Mouse (Mus musculus) hindbrain, embryonic 16.5 days (tissue): Measurements from ENCODE around the gene Dph1. TPM values are rescaled to one million over a fixed set of nuclear protein-coding genes. Genes with fewer than 3 reads are reported as not detected.

Experiments
- ATAC-seq: fragments of 200-750 bp; cut with Nextera tagmentation; 2 replicates; pipeline ENCODE4 v1.8.0; 2017; ENCODE audit warnings: moderate TSS enrichment, moderate library complexity
- H3K27ac ChIP-seq: fragments of 300-500 bp; sonication (generic); 2 replicates; pipeline ENCODE4 v1.5.1; 2014; ENCODE audit warnings: low read depth, mild to moderate bottlenecking, control low read depth, low read length, moderate library complexity
- H3K27me3 ChIP-seq: fragments of 300-500 bp; sonication (generic); replicated peaks from 2 replicates; pipeline ENCODE4 v1.6.1; 2014; ENCODE audit warnings: low read length; ENCODE audit not compliant: control insufficient read depth, insufficient read depth
- H3K36me3 ChIP-seq: fragments of 300-500 bp; sonication (generic); 2 replicates; pipeline ENCODE4 v1.6.1; 2014; ENCODE audit warnings: mild to moderate bottlenecking, low read length, moderate library complexity, mixed read lengths; ENCODE audit not compliant: control insufficient read depth, insufficient read depth
- H3K4me1 ChIP-seq: fragments of 300-500 bp; sonication (generic); 2 replicates; pipeline ENCODE4 v1.6.1; 2014; ENCODE audit warnings: low read depth, low read length; ENCODE audit not compliant: control insufficient read depth, insufficient read depth
- H3K4me2 ChIP-seq: fragments of 300-500 bp; sonication (generic); 2 replicates; pipeline ENCODE4 v1.6.1; 2014; ENCODE audit warnings: mild to moderate bottlenecking, low read length, control low read depth, moderate library complexity
- H3K4me3 ChIP-seq: fragments of 300-500 bp; sonication (generic); 2 replicates; pipeline ENCODE4 v1.5.1; 2014; ENCODE audit warnings: mild to moderate bottlenecking, low read length, control low read depth, moderate library complexity
- H3K9ac ChIP-seq: fragments of 300-500 bp; sonication (generic); 2 replicates; pipeline ENCODE4 v1.6.1; 2014; ENCODE audit warnings: low read depth, mild to moderate bottlenecking, control low read depth, low read length, moderate library complexity
- H3K9me3 ChIP-seq: fragments of 300-500 bp; sonication (generic); 2 replicates; pipeline ENCODE4 v1.6.1; 2014; ENCODE audit warnings: mild to moderate bottlenecking, low read length, moderate library complexity; ENCODE audit not compliant: control insufficient read depth
- WGBS: fragments of 180-500 bp; shearing (Covaris S2); extraction: QIAGEN DNeasy Blood & Tissue Kit; methylation state at CpG from one replicate; pipeline ENCODE4 v1.1.7; 2014; 5-methylcytosine and 5-hydroxymethylcytosine counted together
- polyA plus RNA-seq: library from polyadenylated mRNA; unstranded; fragments of >200 nt; fragmentation: Nextera tagmentation; extraction: Ambion mirVana; gene quantifications from 2 replicates; pipeline ENCODE4 v1.2.1, GENCODE M21; 2015

Dph1 gene
- polyA plus RNA-seq, 1 experiment from 2014 or later, result 15.4 TPM

GRCm38 (mm10) chr11:75210093-75210492, 19.1 kb upstream of the Dph1 start:
- H3K27me3 ChIP-seq, result no peaks in the 10 kb centered on the region
- no peaks in the 10 kb centered on the region for H3K9me3 ChIP-seq
- H3K4me2 ChIP-seq, result no peak overlapping the region
- ATAC-seq, result no peak
- WGBS, result 66% methylated on average over 4 of the region's 4 CpGs
- no peak overlapping the region for H3K27ac ChIP-seq
- no peak overlapping the region for H3K9ac ChIP-seq
- H3K4me3 ChIP-seq, result no peak overlapping the region
- H3K36me3 ChIP-seq, result no peaks in the 10 kb centered on the region
- H3K4me1 ChIP-seq, result peaks cover 17% of the 10 kb centered on the region

- peaks cover 17% of the 10 kb centered on the region for H3K4me1 ChIP-seq
- WGBS, result 69% methylated on average over 4 of the region's 4 CpGs
- H3K4me2 ChIP-seq, result no peak overlapping the region
- H3K4me3 ChIP-seq, result no peak overlapping the region
- H3K27ac ChIP-seq, result no peak overlapping the region
- H3K36me3 ChIP-seq, result no peaks in the 10 kb centered on the region
- H3K9ac ChIP-seq, result no peak overlapping the region
- ATAC-seq, result no peak
- H3K9me3 ChIP-seq, result no peaks in the 10 kb centered on the region
- no peaks in the 10 kb centered on the region for H3K27me3 ChIP-seq
These were observed 18.3 kb upstream of the Dph1 start for GRCm38 (mm10) chr11:75209363-75209762.

GRCm38 (mm10) chr11:75206347-75206746, 15.3 kb upstream of the Dph1 start:
- ATAC-seq, result no peak
- WGBS, result 79% methylated on average over 4 of the region's 4 CpGs
- Histone ChIP-seq H3K4me2 (no peak overlapping the region), H3K27me3 (no peaks in the 10 kb centered on the region), H3K4me1 (no peaks in the 10 kb centered on the region), H3K9ac (no peak overlapping the region), H3K36me3 (no peaks in the 10 kb centered on the region), H3K4me3 (no peak overlapping the region), H3K27ac (no peak overlapping the region), H3K9me3 (no peaks in the 10 kb centered on the region)

- H3K36me3 ChIP-seq, result no peaks in the 10 kb centered on the region
- H3K9me3 ChIP-seq, result no peaks in the 10 kb centered on the region
- no peak overlapping the region for H3K4me3 ChIP-seq
- H3K27me3 ChIP-seq, result no peaks in the 10 kb centered on the region
- no peak overlapping the region for H3K4me2 ChIP-seq
- H3K4me1 ChIP-seq, result no peaks in the 10 kb centered on the region
- no peak for ATAC-seq
- no peak overlapping the region for H3K9ac ChIP-seq
- no peak overlapping the region for H3K27ac ChIP-seq
- 40% methylated on average over 9 of the region's 9 CpGs for WGBS
These were observed 13.4 kb upstream of the Dph1 start for GRCm38 (mm10) chr11:75204472-75204871.

- Histone ChIP-seq H3K4me3 (no peak overlapping the region), H3K4me1 (no peaks in the 10 kb centered on the region), H3K9me3 (no peaks in the 10 kb centered on the region), H3K27me3 (no peaks in the 10 kb centered on the region), H3K27ac (no peak overlapping the region), H3K36me3 (no peaks in the 10 kb centered on the region), H3K4me2 (no peak overlapping the region), H3K9ac (no peak overlapping the region)
- WGBS, result 93% methylated on average over 4 of the region's 4 CpGs
- ATAC-seq, result no peak
These were observed 12.9 kb upstream of the Dph1 start for GRCm38 (mm10) chr11:75203926-75204325.

- no peak for ATAC-seq
- 65% methylated on average over 8 of the region's 8 CpGs for WGBS
- Histone ChIP-seq H3K9ac (no peak overlapping the region), H3K4me1 (no peaks in the 10 kb centered on the region; the same call in 1 of the 2 replicates), H3K36me3 (no peaks in the 10 kb centered on the region), H3K4me2 (no peak overlapping the region), H3K4me3 (no peak overlapping the region), H3K27me3 (no peaks in the 10 kb centered on the region), H3K9me3 (no peaks in the 10 kb centered on the region), H3K27ac (no peak overlapping the region)
These were observed 10.7 kb upstream of the Dph1 start for GRCm38 (mm10) chr11:75201721-75202120.

- Histone ChIP-seq H3K27me3 (peaks cover 5% of the 10 kb centered on the region; the same call in 1 of the 2 replicates), H3K9me3 (no peaks in the 10 kb centered on the region), H3K36me3 (no peaks in the 10 kb centered on the region), H3K4me1 (peaks cover 6% of the 10 kb centered on the region), H3K9ac (no peak overlapping the region), H3K4me3 (no peak overlapping the region), H3K27ac (no peak overlapping the region), H3K4me2 (no peak overlapping the region)
- ATAC-seq, result no peak
- 87% methylated on average over 12 of the region's 12 CpGs for WGBS
These were observed 9.9 kb upstream of the Dph1 start for GRCm38 (mm10) chr11:75200935-75201334.

GRCm38 (mm10) chr11:75199951-75200350, 8.9 kb upstream of the Dph1 start:
- Histone ChIP-seq H3K27ac (no peak overlapping the region), H3K4me3 (no peak overlapping the region), H3K4me2 (no peak overlapping the region), H3K9ac (no peak overlapping the region), H3K4me1 (peaks cover 13% of the 10 kb centered on the region), H3K36me3 (no peaks in the 10 kb centered on the region), H3K27me3 (peaks cover 8% of the 10 kb centered on the region; the same call in 1 of the 2 replicates), H3K9me3 (no peaks in the 10 kb centered on the region)
- 78% methylated on average over 5 of the region's 5 CpGs for WGBS
- ATAC-seq, result no peak

- Histone ChIP-seq H3K4me3 (no peak overlapping the region), H3K4me1 (peaks cover 24% of the 10 kb centered on the region), H3K9me3 (no peaks in the 10 kb centered on the region), H3K27ac (no peak overlapping the region), H3K36me3 (no peaks in the 10 kb centered on the region), H3K4me2 (no peak overlapping the region), H3K9ac (no peak overlapping the region), H3K27me3 (peaks cover 8% of the 10 kb centered on the region; the same call in 1 of the 2 replicates)
- no peak for ATAC-seq
- WGBS, result 47% methylated on average over 4 of the region's 4 CpGs
These were observed 7.8 kb upstream of the Dph1 start for GRCm38 (mm10) chr11:75198792-75199191.

GRCm38 (mm10) chr11:75197956-75198355, 6.9 kb upstream of the Dph1 start:
- H3K27me3 ChIP-seq, result peaks cover 11% of the 10 kb centered on the region
- 36% methylated on average over 7 of the region's 7 CpGs for WGBS

More at GRCm38 (mm10) chr11:75197956-75198355, 6.9 kb upstream of the Dph1 start:
- Histone ChIP-seq H3K9ac (no peak overlapping the region), H3K36me3 (no peaks in the 10 kb centered on the region), H3K4me1 (peaks cover 30% of the 10 kb centered on the region), H3K4me3 (no peak overlapping the region), H3K9me3 (no peaks in the 10 kb centered on the region), H3K4me2 (no peak overlapping the region), H3K27ac (no peak overlapping the region)
- ATAC-seq, result no peak
